ENCODE assay signal across 8 mouse cellular contexts in the genomic region with DNA sequence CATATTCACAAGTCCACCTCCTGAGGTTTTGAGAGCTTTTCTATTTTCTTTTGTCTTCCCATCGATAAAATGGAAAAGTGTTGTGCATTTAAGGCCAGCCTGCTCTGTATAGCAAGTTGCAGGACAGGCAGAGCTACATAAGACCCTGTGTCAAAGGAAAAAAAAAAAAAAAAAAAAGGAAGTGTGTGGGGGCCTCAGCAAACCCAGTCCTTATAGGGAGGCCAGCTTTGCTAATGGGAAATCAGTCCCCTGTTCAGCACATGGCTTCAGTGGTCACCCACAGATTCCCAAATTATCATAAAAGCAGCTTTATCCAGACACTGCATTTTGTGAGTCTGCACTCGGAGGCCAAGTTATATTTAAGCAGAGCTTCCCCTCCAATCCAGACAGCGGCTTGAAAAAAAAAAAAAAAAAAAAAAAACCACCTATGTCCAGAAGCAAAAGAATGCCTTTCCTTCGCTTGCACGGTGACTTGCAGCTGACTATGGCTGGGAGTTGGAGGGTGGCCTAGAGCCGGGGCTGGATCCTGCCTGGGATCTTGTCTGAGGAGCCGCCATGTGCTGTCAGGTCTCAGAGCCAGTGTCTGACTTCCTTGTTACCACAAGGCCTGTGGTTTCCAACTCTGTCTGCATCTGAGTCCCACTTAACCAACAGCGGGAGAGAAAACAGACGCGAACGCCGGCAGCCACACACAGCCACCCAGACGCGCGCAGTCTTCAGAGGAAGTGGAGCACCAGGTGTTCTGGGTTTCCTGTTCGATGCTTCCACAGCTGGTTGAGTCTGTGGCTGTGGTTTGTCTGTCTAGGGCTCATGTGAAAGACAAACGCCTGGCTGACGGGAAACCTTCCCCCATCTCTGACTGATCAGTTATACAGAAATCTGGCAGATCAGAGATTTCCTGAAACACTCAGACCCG.
A peak's percentile ranks its signal among the peaks of the same experiment; 100 is the strongest.
DNase-seq lines count a peak whose midpoint lies in the region; ATAC-seq and TF ChIP-seq lines count a peak whose summit lies in the region.

No protein-coding gene starts in this region.

- H3K9me3 ChIP-seq in kidney, embryonic 16.5 days (ENCODE audit: low read length): no peaks in the 10 kb centered on the region
- H3K9me3 ChIP-seq in ES-Bruce4 (replicated peaks; ENCODE audit: control insufficient read depth, insufficient read depth, low read length, poor library complexity, severe bottlenecking): no peaks in the 10 kb centered on the region

- H3K36me3 ChIP-seq in kidney, embryonic 16.5 days (ENCODE audit: insufficient read depth, low read length): no peaks in the 10 kb centered on the region
- no peaks in the 10 kb centered on the region for H3K36me3 ChIP-seq in ES-Bruce4 (ENCODE audit: control insufficient read depth, insufficient read depth, low read length, poor library complexity, severe bottlenecking)

- ATAC-seq in kidney, embryonic 16.5 days (ENCODE audit: low FRiP score, low TSS enrichment): no peak

- peak overlapping the region; percentile 48; the same call in 1 of the 2 replicates for H3K27ac ChIP-seq in kidney, embryonic 16.5 days (ENCODE audit: low read length)
- no peak overlapping the region for H3K27ac ChIP-seq in ES-Bruce4 (ENCODE audit: insufficient read depth, low read length)
- H3K27ac ChIP-seq in embryonic fibroblast, embryonic 13.5 days (ENCODE audit: insufficient read depth, low read length): peak overlapping the region; percentile 0; the same call in 1 of the 2 replicates

- 66% methylated on average over 19 of the region's 19 CpGs for WGBS in kidney, embryonic 16.5 days

- TF ChIP-seq POLR2A in ES-Bruce4 (IDR thresholded peaks at IDR 0.05; ENCODE audit: insufficient read depth, low read length): no peak
- no peak for TF ChIP-seq POLR2A in embryonic fibroblast, embryonic 13.5 days (IDR thresholded peaks at IDR 0.05; ENCODE audit: low read depth, low read length)

- H3K27me3 ChIP-seq in kidney, embryonic 16.5 days (ENCODE audit: insufficient read depth, low read length): no peaks in the 10 kb centered on the region
- H3K27me3 ChIP-seq in ES-Bruce4 (ENCODE audit: control insufficient read depth, insufficient read depth, low read length, poor library complexity, severe bottlenecking): no peaks in the 10 kb centered on the region

- TF ChIP-seq CTCF in ES-Bruce4 (IDR thresholded peaks at IDR 0.05; ENCODE audit: low read depth, low read length): no peak
- TF ChIP-seq CTCF in embryonic fibroblast, embryonic 13.5 days (IDR thresholded peaks at IDR 0.05; ENCODE audit: borderline replicate concordance, insufficient read depth, low read length): no peak

- H3K4me1 ChIP-seq in kidney, embryonic 16.5 days (ENCODE audit: insufficient read depth, low read length): peaks cover 33% of the 10 kb centered on the region
- H3K4me1 ChIP-seq in ES-Bruce4 (ENCODE audit: control insufficient read depth, insufficient read depth, low read length): no peaks in the 10 kb centered on the region
- peaks cover 7% of the 10 kb centered on the region for H3K4me1 ChIP-seq in embryonic fibroblast, embryonic 13.5 days (ENCODE audit: control insufficient read depth, insufficient read depth, low read length)

- no peak overlapping the region for H3K4me3 ChIP-seq in kidney, embryonic 16.5 days (ENCODE audit: low read length)
- no peak overlapping the region for H3K4me3 ChIP-seq in ES-Bruce4 (ENCODE audit: low read depth, low read length)
- H3K4me3 ChIP-seq in embryonic fibroblast, embryonic 13.5 days (ENCODE audit: insufficient read depth, low read length): no peak overlapping the region

- H3K9ac ChIP-seq in kidney, embryonic 16.5 days (replicated peaks; ENCODE audit: low read length): no peak overlapping the region
- H3K9ac ChIP-seq in ES-Bruce4 (ENCODE audit: low read depth, poor library complexity, severe bottlenecking): 0 out of 2 replicates have a peak overlapping the region, but pooled peaks have one; percentile 5

- no peak for DNase-seq in kidney, adult 8-10 months
- DNase-seq in lung, postnatal 36 days: peak; percentile 69
- peak; percentile 93 for DNase-seq in thymus, postnatal 14 days
- no peak for DNase-seq in adrenal gland, adult 8-10 months
- DNase-seq in adrenal gland, postnatal 4 days (ENCODE audit: low spot score in 2 of 2): no peak

- TF ChIP-seq EP300 in ES-Bruce4 (IDR thresholded peaks at IDR 0.05; ENCODE audit: insufficient read depth, low read depth, low read length): no peak

- H3K4me2 ChIP-seq in kidney, embryonic 16.5 days (replicated peaks; ENCODE audit: low read depth, low read length): 0 out of 2 replicates have a peak overlapping the region, but pooled peaks have one; percentile 20

Comparison
In these comparisons a context has a peak if more than half of its experiments do, and no peak if none do; other contexts are left out.
1. DNase-seq: peak in lung, postnatal 36 days (single experiment) and thymus, postnatal 14 days (single experiment); none in kidney, adult 8-10 months (0 of 2), adrenal gland, adult 8-10 months (single experiment) and adrenal gland, postnatal 4 days (0 of 2).